ENCODE assay signal across 9 mouse cellular contexts in genomic region chr5:148819423-148819822, GRCm38 (mm10).
DNase-seq lines count a peak whose midpoint lies in the region; ATAC-seq and TF ChIP-seq lines count a peak whose summit lies in the region.
"Had no signal": no experiment of that assay in that cellular context is flagged by ENCODE, and none has a peak within 500 bp of the region (broad histone marks: within the 10 kb centered on the region; RNA-seq: fewer than 3 reads in every experiment).

No protein-coding gene starts in this region.

- no peak overlapping the region for H3K4me2 ChIP-seq in kidney, embryonic 16.5 days (replicated peaks; ENCODE audit: low read depth, low read length)
- H3K4me2 ChIP-seq in hindbrain, postnatal 0 days (ENCODE audit: low read depth, low read length) = no peak overlapping the region

- H3K36me3 ChIP-seq in kidney, embryonic 16.5 days (ENCODE audit: insufficient read depth, low read length) = no peaks in the 10 kb centered on the region
- no peaks in the 10 kb centered on the region for H3K36me3 ChIP-seq in hindbrain, postnatal 0 days (ENCODE audit: insufficient read depth, low read length)

- no peak overlapping the region for H3K4me3 ChIP-seq in kidney, embryonic 16.5 days (ENCODE audit: low read length)
- no peak overlapping the region for H3K4me3 ChIP-seq in hindbrain, postnatal 0 days (ENCODE audit: low read length)

- peaks cover 30% of the 10 kb centered on the region for H3K4me1 ChIP-seq in kidney, embryonic 16.5 days (ENCODE audit: insufficient read depth, low read length)
- H3K4me1 ChIP-seq in hindbrain, postnatal 0 days (ENCODE audit: insufficient read depth, low read length) = no peaks in the 10 kb centered on the region

- WGBS in kidney, embryonic 16.5 days = 39% methylated on average over 6 of the region's 6 CpGs
- WGBS in hindbrain, postnatal 0 days = 37% methylated on average over 6 of the region's 6 CpGs

- no peaks in the 10 kb centered on the region for H3K9me3 ChIP-seq in kidney, embryonic 16.5 days (ENCODE audit: low read length)
- H3K9me3 ChIP-seq in hindbrain, postnatal 0 days (ENCODE audit: low read length) = no peaks in the 10 kb centered on the region

- peaks cover 16% of the 10 kb centered on the region for H3K27me3 ChIP-seq in kidney, embryonic 16.5 days (ENCODE audit: insufficient read depth, low read length)
- no peaks in the 10 kb centered on the region for H3K27me3 ChIP-seq in hindbrain, postnatal 0 days (ENCODE audit: insufficient read depth, low read length)

- TF ChIP-seq CTCF in hindbrain, postnatal 0 days (IDR thresholded peaks at IDR 0.05; ENCODE audit: low read depth) = no peak

- peak; percentile 39; the same call in 1 of the 2 replicates for ATAC-seq in kidney, embryonic 16.5 days (ENCODE audit: low FRiP score, low TSS enrichment)
- peak; percentile 56 for ATAC-seq in megakaryocyte, adult 5-6 weeks (ENCODE audit: poor library complexity, severe bottlenecking)
- no peak for ATAC-seq in hindbrain, postnatal 0 days

- H3K9ac ChIP-seq in kidney, embryonic 16.5 days (replicated peaks; ENCODE audit: low read length) = no peak overlapping the region
- H3K9ac ChIP-seq in hindbrain, postnatal 0 days (replicated peaks; ENCODE audit: low read length) = no peak overlapping the region

- DNase-seq in adrenal gland, postnatal 10 days = peak; percentile 35
- DNase-seq in adrenal gland, adult 8-10 months = no peak
- DNase-seq in T-cell, adult 2 months (ENCODE audit: low spot score) = peak; percentile 43
- DNase-seq in hindbrain, postnatal 0 days (ENCODE audit: low spot score) = no peak
- DNase-seq in cerebellum, adult 9-11 months = no peak
- DNase-seq in thymus, postnatal 25 days = no peak
- DNase-seq: right cerebral cortex, postnatal 25 days had no signal

- H3K27ac ChIP-seq in kidney, embryonic 16.5 days (ENCODE audit: low read length) = no peak overlapping the region
- no peak overlapping the region for H3K27ac ChIP-seq in hindbrain, postnatal 0 days

Comparison
In these comparisons a context has a peak if more than half of its experiments do, and no peak if none do; other contexts are left out.
1. DNase-seq: peak in adrenal gland, postnatal 10 days (single experiment) and T-cell, adult 2 months (single experiment); none in adrenal gland, adult 8-10 months (single experiment), hindbrain, postnatal 0 days (single experiment), cerebellum, adult 9-11 months (single experiment) and thymus, postnatal 25 days (single experiment).